Mouse (Mus musculus) megakaryocyte-erythroid progenitor cell, adult 5-6 weeks (primary cell): ENCODE data around the gene Alox8. TPM values are rescaled to one million over a fixed set of nuclear protein-coding genes. Genes with fewer than 3 reads are reported as not detected.

Experiments
- total RNA-seq, 2 experiments: library from RNA; stranded (forward) in 1 of 2; stranded (reverse) in 1 of 2; fragments of 200-1000, 215-1000 nt in 1 of 2; fragments of >200 nt in 1 of 2; fragmentation: Nextera tagmentation in 1 of 2; gene quantifications; 2 replicates each; pipeline ENCODE4 v1.2.3; 2014 to 2017

Alox8 gene
- total RNA-seq, 2 experiments from 2014 or later: not detected

Other genes with a start within 250 kb of the Alox8 start
- gene Arhgef15, start 240.4 kb downstream of the Alox8 start, total RNA-seq (2014; fragmentation: Nextera tagmentation): not detected in 2 replicates
- not detected in 2 replicates for gene Arhgef15, start 240.4 kb downstream of the Alox8 start, total RNA-seq (2017)
- gene Slc25a35, start 229.7 kb downstream of the Alox8 start, total RNA-seq (2014; fragmentation: Nextera tagmentation): 2.6 and 3.6 TPM in 2 replicates
- gene Slc25a35, start 229.7 kb downstream of the Alox8 start, total RNA-seq (2017): 1.1 and 4.5 TPM in 2 replicates
- gene Rangrf, start 222.7 kb downstream of the Alox8 start, total RNA-seq (2014; fragmentation: Nextera tagmentation): 240 and 254 TPM in 2 replicates
- 69.1 and 104 TPM in 2 replicates for gene Rangrf, start 222.7 kb downstream of the Alox8 start, total RNA-seq (2017)
- gene Pfas, start 189.4 kb downstream of the Alox8 start, total RNA-seq (2014; fragmentation: Nextera tagmentation): 101 and 128 TPM in 2 replicates
- 53.9 and 77.9 TPM in 2 replicates for gene Pfas, start 189.4 kb downstream of the Alox8 start, total RNA-seq (2017)
- 40.4 and 46.7 TPM in 2 replicates for gene Ctc1, start 181.9 kb downstream of the Alox8 start, total RNA-seq (2014; fragmentation: Nextera tagmentation)
- gene Ctc1, start 181.9 kb downstream of the Alox8 start, total RNA-seq (2017): 9.6 and 20.4 TPM in 2 replicates
- 118 and 122 TPM in 2 replicates for gene Aurkb, start 152.2 kb downstream of the Alox8 start, total RNA-seq (2014; fragmentation: Nextera tagmentation)
- gene Aurkb, start 152.2 kb downstream of the Alox8 start, total RNA-seq (2017): 60.0 and 75.0 TPM in 2 replicates
- 0.46 and 7.0 TPM in 2 replicates for gene Borcs6, start 138.1 kb downstream of the Alox8 start, total RNA-seq (2014; fragmentation: Nextera tagmentation)
- gene Borcs6, start 138.1 kb downstream of the Alox8 start, total RNA-seq (2017): 3.5 TPM in 2 replicates
- 33.8 and 51.0 TPM in 2 replicates for gene Tmem107, start 127.0 kb downstream of the Alox8 start, total RNA-seq (2014; fragmentation: Nextera tagmentation)
- gene Tmem107, start 127.0 kb downstream of the Alox8 start, total RNA-seq (2017): 16.2 and 33.4 TPM in 2 replicates
- 46.7 and 60.3 TPM in 2 replicates for gene Vamp2, start 109.4 kb downstream of the Alox8 start, total RNA-seq (2014; fragmentation: Nextera tagmentation)
- gene Vamp2, start 109.4 kb downstream of the Alox8 start, total RNA-seq (2017): 7.5 and 15.7 TPM in 2 replicates
- 11.3 and 17.6 TPM in 2 replicates for gene Per1, start 102.6 kb downstream of the Alox8 start, total RNA-seq (2014; fragmentation: Nextera tagmentation)
- gene Per1, start 102.6 kb downstream of the Alox8 start, total RNA-seq (2017): 4.7 and 12.5 TPM in 2 replicates
- not detected in 2 replicates for gene Hes7, start 77.4 kb downstream of the Alox8 start, total RNA-seq (2014; fragmentation: Nextera tagmentation)
- not detected in 2 replicates for gene Hes7, start 77.4 kb downstream of the Alox8 start, total RNA-seq (2017)
- not detected in 2 replicates for gene 9130213A22Rik, start 75.3 kb downstream of the Alox8 start, total RNA-seq (2014; fragmentation: Nextera tagmentation)
- not detected in 2 replicates for gene 9130213A22Rik, start 75.3 kb downstream of the Alox8 start, total RNA-seq (2017)
- gene Aloxe3, start 71.9 kb downstream of the Alox8 start, total RNA-seq (2014; fragmentation: Nextera tagmentation): not detected in 2 replicates
- gene Aloxe3, start 71.9 kb downstream of the Alox8 start, total RNA-seq (2017): not detected in 2 replicates
- gene Alox12b, start 40.9 kb downstream of the Alox8 start, total RNA-seq (2014; fragmentation: Nextera tagmentation): not detected in 2 replicates
- not detected in 2 replicates for gene Alox12b, start 40.9 kb downstream of the Alox8 start, total RNA-seq (2017)
- not detected in 2 replicates for gene Gucy2e, start 39.2 kb upstream of the Alox8 start, total RNA-seq (2014; fragmentation: Nextera tagmentation)
- gene Gucy2e, start 39.2 kb upstream of the Alox8 start, total RNA-seq (2017): not detected in 2 replicates
- 40.0 and 56.6 TPM in 2 replicates for gene Cntrob, start 125.9 kb upstream of the Alox8 start, total RNA-seq (2014; fragmentation: Nextera tagmentation)
- gene Cntrob, start 125.9 kb upstream of the Alox8 start, total RNA-seq (2017): 19.7 and 31.6 TPM in 2 replicates
- gene Trappc1, start 126.1 kb upstream of the Alox8 start, total RNA-seq (2014; fragmentation: Nextera tagmentation): 77.9 and 81.4 TPM in 2 replicates
- 82.4 and 97.4 TPM in 2 replicates for gene Trappc1, start 126.1 kb upstream of the Alox8 start, total RNA-seq (2017)
- gene Kcnab3, start 128.4 kb upstream of the Alox8 start, total RNA-seq (2014; fragmentation: Nextera tagmentation): not detected in 2 replicates
- gene Kcnab3, start 128.4 kb upstream of the Alox8 start, total RNA-seq (2017): 0.38 TPM in 1 of 2 replicates, not detected in the other
- 1.9 and 2.8 TPM in 2 replicates for gene Rnf227, start 142.6 kb upstream of the Alox8 start, total RNA-seq (2014; fragmentation: Nextera tagmentation)
- 3.3 and 5.6 TPM in 2 replicates for gene Rnf227, start 142.6 kb upstream of the Alox8 start, total RNA-seq (2017)
- 45.7 and 57.3 TPM in 2 replicates for gene Chd3, start 171.6 kb upstream of the Alox8 start, total RNA-seq (2014; fragmentation: Nextera tagmentation)
- 21.0 and 49.2 TPM in 2 replicates for gene Chd3, start 171.6 kb upstream of the Alox8 start, total RNA-seq (2017)
- gene Naa38, start 197.6 kb upstream of the Alox8 start, total RNA-seq (2014; fragmentation: Nextera tagmentation): 161 and 169 TPM in 2 replicates
- gene Naa38, start 197.6 kb upstream of the Alox8 start, total RNA-seq (2017): 156 and 170 TPM in 2 replicates
- 16.2 and 20.9 TPM in 2 replicates for gene Cyb5d1, start 197.8 kb upstream of the Alox8 start, total RNA-seq (2014; fragmentation: Nextera tagmentation)
- gene Cyb5d1, start 197.8 kb upstream of the Alox8 start, total RNA-seq (2017): 36.7 and 41.7 TPM in 2 replicates
- gene Tmem88, start 200.4 kb upstream of the Alox8 start, total RNA-seq (2014; fragmentation: Nextera tagmentation): 0.37 TPM in 1 of 2 replicates, not detected in the other
- gene Tmem88, start 200.4 kb upstream of the Alox8 start, total RNA-seq (2017): not detected in 2 replicates
- 19.3 and 22.1 TPM in 2 replicates for gene Kdm6b, start 215.8 kb upstream of the Alox8 start, total RNA-seq (2014; fragmentation: Nextera tagmentation)
- gene Kdm6b, start 215.8 kb upstream of the Alox8 start, total RNA-seq (2017): 1.6 and 2.7 TPM in 2 replicates